Mouse (Mus musculus) cerebellum, adult 2 months (tissue): ENCODE measurements around the gene Plekhj1. TPM values are rescaled to one million over a fixed set of nuclear protein-coding genes. Genes with fewer than 3 reads are reported as not detected.

Experiments
- DNase-seq, 2 experiments: peaks; one replicate each; pipeline ENCODE4 v3.0.0; 2021
- H3K27ac ChIP-seq: fragments of 200-500 bp; 2 replicates; pipeline ENCODE4 v1.5.1; 2012; ENCODE audit warnings: low read length, control low read depth, inconsistent platforms; ENCODE audit not compliant: insufficient read depth
- H3K27me3 ChIP-seq: fragments of 200-500 bp; 2 replicates; pipeline ENCODE4 v1.6.1; 2012; ENCODE audit warnings: inconsistent platforms, mild to moderate bottlenecking, low read length, moderate library complexity; ENCODE audit not compliant: control insufficient read depth, insufficient read depth
- H3K4me1 ChIP-seq: fragments of 200-500 bp; 2 replicates; pipeline ENCODE4 v1.6.1; 2011; ENCODE audit warnings: low read length; ENCODE audit not compliant: control insufficient read depth, insufficient read depth
- H3K4me3 ChIP-seq: fragments of 200-500 bp; replicated peaks from 2 replicates; pipeline ENCODE3; 2011; ENCODE audit warnings: mild to moderate bottlenecking, low read depth, low read length, control low read depth; ENCODE audit not compliant: insufficient read depth
- CTCF ChIP-seq: fragments of 200-500 bp; IDR thresholded peaks from 2 replicates; pipeline ENCODE4 v1.5.1; 2011; ENCODE audit warnings: low read depth, mild to moderate bottlenecking, control low read depth, low read length, moderate library complexity, borderline replicate concordance; ENCODE audit not compliant: insufficient read depth
- POLR2A ChIP-seq: fragments of 200-500 bp; IDR thresholded peaks from 2 replicates; pipeline ENCODE4 v1.6.1; 2011; ENCODE audit warnings: low read length, control low read depth, borderline replicate concordance; ENCODE audit not compliant: insufficient read depth
- WGBS: fragments of 180-500 bp; shearing (Covaris S2); methylation state at CpG from one replicate; pipeline ENCODE4 v1.1.7; 2018; 5-methylcytosine and 5-hydroxymethylcytosine counted together
- polyA plus RNA-seq: library from polyadenylated mRNA; depleted of rRNA; stranded (reverse); fragments of >200 nt; gene quantifications from 2 replicates; pipeline ENCODE4 v1.2.3, GENCODE M21; 2012

Gene Plekhj1
- polyA plus RNA-seq, 1 experiment: 106 TPM

DNA sequence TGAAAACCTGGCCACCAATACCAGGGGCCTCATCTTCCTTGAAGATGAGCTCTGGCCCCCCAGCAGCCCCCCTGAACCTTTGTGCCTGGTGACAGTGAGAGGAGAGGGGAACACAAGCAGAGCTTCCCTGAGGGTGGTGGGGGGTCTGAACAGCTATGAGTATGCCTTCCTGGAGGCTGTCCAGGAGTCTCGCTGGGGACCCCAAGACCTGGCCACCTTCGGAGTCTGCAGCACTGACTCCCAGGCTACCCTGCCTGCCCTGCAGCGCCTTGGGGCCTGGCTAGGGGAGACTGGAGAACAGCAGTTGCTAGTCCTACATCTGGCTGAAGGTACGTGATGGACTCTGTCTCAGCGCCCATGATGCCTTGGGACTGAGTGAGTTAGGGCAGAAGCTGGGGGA, 6.9 kb upstream of the Plekhj1 start:
- Histone ChIP-seq H3K27me3 (no peaks in the 10 kb centered on the region), H3K4me1 (peaks cover 20% of the 10 kb centered on the region), H3K4me3 (no peak overlapping the region), H3K27ac (no peak overlapping the region)
- TF ChIP-seq CTCF (no peak), POLR2A (no peak)
- no peak for DNase-seq
- 72% methylated on average over 5 of the region's 5 CpGs for WGBS

DNA sequence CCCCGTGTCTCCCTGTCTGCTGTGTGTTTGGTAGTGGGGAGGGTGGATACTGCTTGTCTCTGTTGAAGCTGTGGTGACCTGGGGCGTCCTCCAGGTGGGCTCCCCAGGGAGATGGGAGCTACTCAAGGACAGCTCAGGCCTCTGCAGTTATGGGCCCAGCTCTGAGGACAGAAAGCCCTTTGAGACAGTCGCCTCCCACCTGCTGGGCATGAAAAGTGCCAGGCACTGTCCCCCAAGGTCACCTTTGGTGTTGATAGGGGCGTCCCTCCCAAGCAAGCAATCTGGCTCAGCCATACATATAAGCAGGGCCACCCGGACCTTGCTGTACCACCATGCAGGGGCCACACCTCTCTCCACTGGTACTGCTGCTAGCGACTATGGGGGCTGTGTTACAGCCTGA, 6.5 kb upstream of the Plekhj1 start, which contains the start of gene Amh:
Amh (plus strand) TSS at position 328 of the 400 bp plus-strand sequence.
- Histone ChIP-seq H3K27me3 (no peaks in the 10 kb centered on the region), H3K27ac (peak within 1 kb of the TSS; percentile 76; the same call in 1 of the 2 replicates), H3K4me1 (peaks cover 20% of the 10 kb centered on the region), H3K4me3 (no peak within 1 kb of the TSS)
- 66% methylated on average over 6 of the region's 6 CpGs for WGBS
- TF ChIP-seq POLR2A: no peak
- no peak for DNase-seq

DNA sequence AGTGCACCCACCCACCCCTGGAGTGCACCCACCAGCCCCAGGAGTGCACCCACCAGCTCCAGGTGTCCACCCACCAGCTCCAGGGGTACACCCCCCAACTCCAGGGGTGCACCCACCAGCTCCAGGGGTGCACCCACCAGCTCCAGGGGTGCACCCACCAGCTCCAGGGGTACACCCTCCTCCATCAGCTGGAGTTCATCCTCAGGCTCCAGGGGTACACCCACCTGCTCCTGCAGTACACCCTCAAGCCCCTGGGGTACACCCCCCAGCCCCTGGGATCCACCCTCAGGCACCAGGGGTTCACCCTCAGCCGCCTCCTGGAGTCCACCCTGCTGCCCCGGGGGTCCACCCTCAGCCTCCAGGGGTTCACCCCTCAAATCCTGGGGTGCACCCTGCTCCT, 5.9 kb upstream of the Plekhj1 start:
- Histone ChIP-seq H3K4me1 (peaks cover 20% of the 10 kb centered on the region), H3K27ac (no peak overlapping the region), H3K27me3 (no peaks in the 10 kb centered on the region), H3K4me3 (no peak overlapping the region)
- no peak for TF ChIP-seq POLR2A
- TF ChIP-seq CTCF: no peak
- WGBS: 89% methylated on average over 2 of the region's 2 CpGs
- peak in 1 of 2 experiments; percentile 7 for DNase-seq

DNA sequence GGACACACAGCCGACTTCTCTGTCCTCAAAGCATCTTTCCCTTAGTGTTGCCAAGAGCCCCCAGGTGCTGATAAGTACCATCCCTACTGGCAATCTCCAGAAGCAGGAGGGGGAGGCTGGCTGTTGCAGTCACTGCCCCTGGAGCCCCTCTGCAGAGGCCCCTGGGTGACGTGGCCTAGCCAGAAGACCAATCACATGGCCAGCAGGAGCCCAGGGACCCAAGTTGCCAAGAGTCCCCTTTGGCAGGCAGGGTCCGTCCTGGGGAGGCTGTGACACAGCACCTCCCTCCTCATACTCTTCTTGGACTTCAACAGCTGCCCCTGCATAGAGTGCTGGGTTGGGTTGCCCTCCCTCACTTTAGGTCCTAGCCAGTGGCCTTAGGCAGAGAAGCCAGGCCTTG, 4.6 kb upstream of the Plekhj1 start:
- TF ChIP-seq POLR2A (no peak), CTCF (no peak)
- Histone ChIP-seq H3K27ac (no peak overlapping the region), H3K4me1 (peaks cover 15% of the 10 kb centered on the region), H3K4me3 (no peak overlapping the region), H3K27me3 (no peaks in the 10 kb centered on the region)
- 51% methylated on average over 3 of the region's 3 CpGs for WGBS
- no peak for DNase-seq

DNA sequence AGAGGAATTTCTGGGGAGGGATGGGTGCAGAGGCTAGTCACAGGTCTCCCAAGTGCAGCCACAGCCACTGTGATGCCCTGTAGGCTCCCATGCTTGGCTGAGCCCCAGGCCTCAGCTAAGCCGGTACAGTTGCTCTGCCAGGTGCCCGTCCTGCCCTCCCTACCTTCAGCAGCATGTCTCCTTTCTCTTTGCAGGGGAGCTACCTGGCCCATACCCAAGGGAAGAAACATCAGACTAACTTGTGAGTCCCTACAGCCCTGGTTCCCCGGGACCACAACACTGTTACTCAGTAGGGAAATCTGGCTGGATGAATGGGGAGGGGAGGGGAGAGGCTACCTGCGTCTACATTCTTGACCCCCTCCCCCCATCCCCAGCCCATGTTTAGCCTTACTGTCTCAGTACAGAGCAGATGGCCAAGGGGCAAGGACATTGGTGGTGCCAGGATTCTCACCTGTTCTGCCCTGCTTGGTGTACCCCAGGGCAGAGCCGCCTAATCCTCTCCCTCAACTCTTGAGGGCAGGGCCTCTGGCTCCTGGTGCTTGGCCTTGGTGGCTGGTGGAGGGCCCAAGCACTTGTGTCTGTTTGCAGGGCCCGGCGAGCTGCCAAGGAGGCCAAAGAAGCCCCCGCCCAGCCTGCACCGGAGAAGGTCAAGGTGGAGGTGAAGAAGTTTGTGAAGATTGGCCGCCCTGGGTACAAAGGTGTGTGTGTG, 3.9 kb upstream of the Plekhj1 start:
- no peak for DNase-seq
- H3K27ac ChIP-seq: no peak overlapping the region
- peaks cover 14% of the 10 kb centered on the region for H3K4me1 ChIP-seq
- H3K27me3 ChIP-seq: no peaks in the 10 kb centered on the region
- TF ChIP-seq POLR2A (no peak), CTCF (no peak)
- no peak overlapping the region for H3K4me3 ChIP-seq
- WGBS: 52% methylated on average over 10 of the region's 10 CpGs

DNA sequence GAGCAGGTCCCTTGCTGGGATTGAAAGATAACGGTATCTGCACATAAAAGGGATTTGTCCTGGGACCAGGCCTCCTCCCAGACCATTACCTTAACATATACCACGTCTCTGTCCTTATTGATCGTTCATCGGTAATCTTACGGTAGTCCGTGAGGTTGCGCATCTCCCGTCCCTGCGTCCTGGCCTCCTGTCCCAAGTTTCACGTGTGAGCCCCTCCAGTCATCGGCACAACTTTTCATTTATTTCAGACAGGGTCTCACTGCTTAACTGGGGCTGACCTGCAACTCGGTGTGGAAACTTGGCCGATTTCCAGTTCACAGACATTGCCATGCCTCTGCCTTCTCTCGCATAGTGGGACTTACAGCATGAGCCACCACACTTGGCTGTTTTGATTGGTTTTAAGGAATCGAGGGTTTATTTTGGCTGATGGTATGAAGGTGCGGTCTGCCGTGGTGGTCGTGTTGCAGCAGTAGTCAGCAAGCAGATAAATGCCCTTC, 692 bp upstream of the Plekhj1 start:
- H3K4me3 ChIP-seq: peak overlapping the region; percentile 73
- no peak for DNase-seq
- 1% methylated on average over 18 of the region's 18 CpGs for whole genome bisulfite sequencing
- H3K27ac ChIP-seq: peak overlapping the region; percentile 11; the same call in 1 of the 2 replicates
- peaks cover 16% of the 10 kb centered on the region for H3K4me1 ChIP-seq
- no peaks in the 10 kb centered on the region for H3K27me3 ChIP-seq
- TF ChIP-seq CTCF: no peak

DNA sequence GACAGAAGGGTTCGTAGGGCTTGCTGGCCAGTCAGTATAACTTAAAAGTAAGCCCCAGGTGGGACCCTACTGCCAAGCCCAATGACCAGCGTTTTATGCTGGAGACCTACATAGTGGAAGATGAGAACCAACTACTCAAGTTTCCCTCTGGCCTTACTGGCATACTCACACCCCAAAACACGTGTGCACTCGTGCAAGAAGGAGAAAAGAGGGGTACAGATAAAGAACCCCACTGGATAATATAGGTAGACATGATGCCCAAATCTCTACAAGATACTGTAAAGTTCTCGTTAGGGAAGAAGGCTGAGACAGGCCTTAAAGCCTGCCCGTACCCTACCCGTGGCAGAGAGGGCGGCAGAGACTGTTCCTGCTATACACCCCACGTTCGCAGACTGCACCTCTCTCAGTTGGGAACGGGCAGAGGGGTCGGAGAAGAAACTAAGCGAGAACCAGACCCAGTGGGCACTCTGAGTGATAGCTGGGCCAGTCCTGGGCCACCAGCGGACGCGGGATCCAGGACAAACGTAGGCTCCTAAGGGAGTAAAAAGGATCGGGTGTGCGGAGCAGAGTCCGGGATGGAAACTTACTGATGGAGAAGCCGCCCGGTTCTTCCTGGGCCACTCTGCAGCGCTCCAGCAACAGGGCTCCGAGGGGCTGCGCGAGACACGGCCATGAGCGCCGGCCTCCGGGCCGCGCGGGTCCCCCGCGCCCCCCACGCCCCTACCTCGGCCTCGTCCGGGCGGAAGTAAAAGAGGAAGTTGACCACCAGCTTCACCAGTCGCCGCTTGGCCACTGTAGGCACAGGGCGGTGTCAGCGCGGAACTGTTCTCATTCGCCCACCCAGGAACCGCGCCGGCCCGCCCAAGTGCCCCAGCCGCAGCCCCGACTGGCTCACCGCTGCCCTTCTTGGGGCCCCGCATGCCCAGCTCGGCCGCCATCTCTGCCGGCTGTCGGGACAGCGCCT, 958 bp downstream of the Plekhj1 start:
- DNase-seq: no peak
- WGBS: 1% methylated on average over 59 of the region's 59 CpGs
- Histone ChIP-seq H3K27ac (peak overlapping the region; percentile 78; the same call in 1 of the 2 replicates), H3K4me1 (peaks cover 29% of the 10 kb centered on the region), H3K4me3 (peak overlapping the region; percentile 73), H3K27me3 (no peaks in the 10 kb centered on the region)
- TF ChIP-seq POLR2A (no peak), CTCF (no peak)
